In genomic region chr11:99055143-99055542, GRCm38 (mm10) we compare ENCODE assay signal across 9 mouse cellular contexts. TPM values are rescaled to one million over a fixed set of nuclear protein-coding genes. Genes with fewer than 3 reads are reported as not detected.
DNase-seq lines count a peak whose midpoint lies in the region; ATAC-seq lines count a peak whose summit lies in the region.
"Had no signal": no experiment of that assay in that cellular context is flagged by ENCODE, and none has a peak within 500 bp of the region (broad histone marks: within the 10 kb centered on the region; RNA-seq: fewer than 3 reads in every experiment).

No protein-coding gene starts in this region.

- intact Hi-C loops in heart, postnatal 36 days (cut with DNase I) = no loop called here
- intact Hi-C loops in heart, postnatal 14 days (cut with DNase I) = no loop called here

- no peak for ATAC-seq in midbrain, embryonic 12.5 days (ENCODE audit: low FRiP score, low read depth)
- ATAC-seq in midbrain, embryonic 16.5 days = no peak
- no peak for ATAC-seq in stomach, embryonic 15.5 days (ENCODE audit: insufficient read depth, low FRiP score, low read depth)

- H3K4me1 ChIP-seq in heart, embryonic 10.5 days = peaks cover 24% of the 10 kb centered on the region
- peaks cover 13% of the 10 kb centered on the region for H3K4me1 ChIP-seq in midbrain, embryonic 12.5 days
- H3K4me1 ChIP-seq in midbrain, embryonic 16.5 days (ENCODE audit: control insufficient read depth, insufficient read depth, low read length) = no peaks in the 10 kb centered on the region; the same call in 1 of the 2 replicates
- peaks cover 12% of the 10 kb centered on the region for H3K4me1 ChIP-seq in stomach, embryonic 15.5 days

- no peak overlapping the region for H3K9ac ChIP-seq in midbrain, embryonic 12.5 days (replicated peaks)
- H3K9ac ChIP-seq in midbrain, embryonic 16.5 days (ENCODE audit: low read depth, low read length) = no peak overlapping the region
- H3K9ac ChIP-seq in stomach, embryonic 15.5 days = no peak overlapping the region

- H3K4me2 ChIP-seq in midbrain, embryonic 12.5 days (replicated peaks) = no peak overlapping the region
- H3K4me2 ChIP-seq in midbrain, embryonic 16.5 days (ENCODE audit: low read length) = no peak overlapping the region
- no peak overlapping the region for H3K4me2 ChIP-seq in stomach, embryonic 15.5 days

- DNase-seq in heart, embryonic 10.5 days (ENCODE audit: low spot score) = no peak
- no peak for DNase-seq in heart, postnatal 36 days
- DNase-seq in heart, postnatal 14 days = peak; percentile 30 to 59
- DNase-seq in yolk sac, embryonic 10.5 days (ENCODE audit: low spot score) = no peak
- DNase-seq in urinary bladder, postnatal 4 days (ENCODE audit: low spot score in 2 of 2) = no peak

- 32% methylated on average over 4 of the region's 4 CpGs for WGBS in heart, embryonic 10.5 days
- WGBS in midbrain, embryonic 12.5 days = 60% methylated on average over 4 of the region's 4 CpGs
- 65% methylated on average over 4 of the region's 4 CpGs for WGBS in midbrain, embryonic 16.5 days
- WGBS in stomach, embryonic 15.5 days = 45% methylated on average over 4 of the region's 4 CpGs

- H3K9me3 ChIP-seq in heart, embryonic 10.5 days = 0 out of 2 replicates have a peak, but pooled peaks cover 3% of the 10 kb centered on the region
- peaks cover 8% of the 10 kb centered on the region; the same call in 1 of the 2 replicates for H3K9me3 ChIP-seq in midbrain, embryonic 12.5 days
- peaks cover 11% of the 10 kb centered on the region; the same call in 1 of the 2 replicates for H3K9me3 ChIP-seq in midbrain, embryonic 16.5 days (replicated peaks; ENCODE audit: control insufficient read depth, low read length, poor library complexity, severe bottlenecking)
- no peaks in the 10 kb centered on the region for H3K9me3 ChIP-seq in stomach, embryonic 15.5 days

- H3K27me3 ChIP-seq in heart, embryonic 10.5 days (ENCODE audit: insufficient read depth, poor library complexity, severe bottlenecking) = 0 out of 2 replicates have a peak, but pooled peaks cover 7% of the 10 kb centered on the region
- H3K27me3 ChIP-seq in midbrain, embryonic 12.5 days = no peaks in the 10 kb centered on the region
- no peaks in the 10 kb centered on the region for H3K27me3 ChIP-seq in midbrain, embryonic 16.5 days (ENCODE audit: control insufficient read depth, insufficient read depth, low read depth, low read length)
- no peaks in the 10 kb centered on the region for H3K27me3 ChIP-seq in stomach, embryonic 15.5 days (replicated peaks)

- H3K27ac ChIP-seq in heart, embryonic 10.5 days = peak overlapping the region; percentile 24
- peak overlapping the region; percentile 39; the same call in 1 of the 2 replicates for H3K27ac ChIP-seq in midbrain, embryonic 12.5 days (replicated peaks)
- H3K27ac ChIP-seq in midbrain, embryonic 16.5 days (ENCODE audit: low read length) = no peak overlapping the region
- peak overlapping the region; percentile 81 for H3K27ac ChIP-seq in stomach, embryonic 15.5 days

- H3K4me3 ChIP-seq in heart, embryonic 10.5 days = no peak overlapping the region
- H3K4me3 ChIP-seq in midbrain, embryonic 12.5 days = no peak overlapping the region
- no peak overlapping the region for H3K4me3 ChIP-seq in midbrain, embryonic 16.5 days (ENCODE audit: low read depth, low read length)
- H3K4me3 ChIP-seq in stomach, embryonic 15.5 days (replicated peaks) = no peak overlapping the region

- H3K36me3 ChIP-seq in heart, embryonic 10.5 days = peaks cover 27% of the 10 kb centered on the region
- peaks cover 18% of the 10 kb centered on the region; the same call in 1 of the 2 replicates for H3K36me3 ChIP-seq in midbrain, embryonic 12.5 days
- no peaks in the 10 kb centered on the region for H3K36me3 ChIP-seq in midbrain, embryonic 16.5 days (ENCODE audit: control insufficient read depth, insufficient read depth, low read length)
- peaks cover 23% of the 10 kb centered on the region for H3K36me3 ChIP-seq in stomach, embryonic 15.5 days

RNA-seq across cellular contexts. Expression of gene Igfbp4, which starts 14.1 kb away (rescaled TPM):
- polyA plus RNA-seq in heart, embryonic 10.5 days (2016; fragmentation: Nextera tagmentation; extraction: Ambion mirVana) = 382 and 559 TPM in 2 replicates
- total RNA-seq in heart, postnatal 36 days (2021) = 10 to 100 TPM; 80.6 to 93.5 TPM
- 246 and 322 TPM in 2 replicates for polyA plus RNA-seq in midbrain, embryonic 12.5 days (2016; fragmentation: Nextera tagmentation; extraction: Ambion mirVana)
- 117 and 119 TPM in 2 replicates for polyA plus RNA-seq in midbrain, embryonic 16.5 days (2015; fragmentation: Nextera tagmentation; extraction: Ambion mirVana)
- 100 to 1,000 TPM; 125 to 129 TPM for total RNA-seq in heart, postnatal 14 days (2021)
- polyA plus RNA-seq in stomach, embryonic 15.5 days (2015; fragmentation: Nextera tagmentation; extraction: Ambion mirVana) = 513 and 558 TPM in 2 replicates

RNA-seq across cellular contexts. Expression of gene Top2a, which starts 31.2 kb away (rescaled TPM):
- polyA plus RNA-seq in heart, embryonic 10.5 days (2016; fragmentation: Nextera tagmentation; extraction: Ambion mirVana) = 207 and 238 TPM in 2 replicates
- total RNA-seq in heart, postnatal 36 days (2021) = 1 to 10 TPM; 3.9 to 4.6 TPM
- polyA plus RNA-seq in midbrain, embryonic 12.5 days (2016; fragmentation: Nextera tagmentation; extraction: Ambion mirVana) = 305 and 311 TPM in 2 replicates
- 20.4 and 29.1 TPM in 2 replicates for polyA plus RNA-seq in midbrain, embryonic 16.5 days (2015; fragmentation: Nextera tagmentation; extraction: Ambion mirVana)
- total RNA-seq in heart, postnatal 14 days (2021) = 10 to 100 TPM; 16.0 to 34.1 TPM
- polyA plus RNA-seq in stomach, embryonic 15.5 days (2015; fragmentation: Nextera tagmentation; extraction: Ambion mirVana) = 211 and 217 TPM in 2 replicates

RNA-seq across cellular contexts. Expression of gene Tns4, which starts 34.0 kb away (rescaled TPM):
- polyA plus RNA-seq in heart, embryonic 10.5 days (2016; fragmentation: Nextera tagmentation; extraction: Ambion mirVana) = 0.36 TPM in 2 replicates
- under 1 TPM; 0.27 to 0.36 TPM for total RNA-seq in heart, postnatal 36 days (2021)
- 0.12 and 0.19 TPM in 2 replicates for polyA plus RNA-seq in midbrain, embryonic 12.5 days (2016; fragmentation: Nextera tagmentation; extraction: Ambion mirVana)
- polyA plus RNA-seq in midbrain, embryonic 16.5 days (2015; fragmentation: Nextera tagmentation; extraction: Ambion mirVana) = 0.04 and 0.09 TPM in 2 replicates
- total RNA-seq in heart, postnatal 14 days (2021) = under 1 TPM in 1 of 2 experiments, not detected in 1; 0.15 TPM
- polyA plus RNA-seq in stomach, embryonic 15.5 days (2015; fragmentation: Nextera tagmentation; extraction: Ambion mirVana) = 1.4 and 1.5 TPM in 2 replicates
- total RNA-seq: layer of hippocampus, postnatal 25 days had no signal

Comparison
In these comparisons a context has a peak if more than half of its experiments do, and no peak if none do; other contexts are left out.
1. DNase-seq: peak in heart, postnatal 14 days (2 of 2); none in heart, embryonic 10.5 days (single experiment), heart, postnatal 36 days (0 of 2), yolk sac, embryonic 10.5 days (single experiment) and urinary bladder, postnatal 4 days (0 of 2).